Mouse (Mus musculus): ENCODE results near the gene Dgkh. TPM values are rescaled to one million over a fixed set of nuclear protein-coding genes. Genes with fewer than 3 reads are reported as not detected.

The Dgkh gene
- polyA plus RNA-seq, 1 experiment from 2014 or later = 1.8 TPM

DNA sequence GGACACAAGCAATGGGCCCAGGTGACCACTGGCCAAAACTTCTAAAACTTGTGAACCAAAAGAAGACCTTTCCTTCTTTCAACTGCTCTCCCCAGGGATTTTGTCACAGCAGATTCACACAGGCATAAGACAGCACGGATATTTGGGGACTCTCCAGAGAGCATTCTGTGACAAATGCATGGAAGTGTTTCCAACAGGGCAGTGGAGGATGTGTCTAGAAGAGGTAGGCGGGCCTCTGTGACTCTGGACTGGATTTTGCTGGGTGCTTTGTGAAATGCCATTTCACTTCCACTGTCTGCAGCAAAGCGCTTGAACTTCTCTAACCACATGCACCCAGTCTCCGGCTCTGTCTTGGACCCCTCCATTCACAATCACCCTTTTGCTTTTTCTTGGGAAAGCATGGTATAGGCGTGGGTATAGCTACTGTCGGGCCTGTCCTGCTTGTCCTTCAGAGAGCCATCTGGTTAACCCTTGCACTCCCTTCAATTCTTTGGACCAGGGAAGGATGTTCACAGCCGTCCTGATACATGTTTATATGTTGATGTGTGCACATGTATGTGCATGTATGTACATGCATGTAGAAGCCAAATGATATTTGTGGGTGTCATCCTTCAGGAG, 77.5 kb downstream of the Dgkh start:
- no peaks in the 10 kb centered on the region for H3K36me3 ChIP-seq (ENCODE audit: control insufficient read depth, insufficient read depth, low read length)
- no peak for ATAC-seq (ENCODE audit: low FRiP score)
- no peak overlapping the region for H3K4me2 ChIP-seq
- H3K4me1 ChIP-seq (ENCODE audit: control insufficient read depth, insufficient read depth, low read length) = no peaks in the 10 kb centered on the region
- no peak overlapping the region for H3K9ac ChIP-seq (ENCODE audit: low read length)
- 88% methylated on average over 7 of the region's 7 CpGs for WGBS
- no peaks in the 10 kb centered on the region for H3K9me3 ChIP-seq (ENCODE audit: control insufficient read depth, low read length)
- no peaks in the 10 kb centered on the region for H3K27me3 ChIP-seq (ENCODE audit: control insufficient read depth, insufficient read depth, low read length)
- no peak overlapping the region for H3K27ac ChIP-seq (ENCODE audit: low read depth, low read length)
- no peak overlapping the region for H3K4me3 ChIP-seq (ENCODE audit: low read depth, low read length)
- DNase-seq (ENCODE audit: low spot score, missing footprints) = no peak

DNA sequence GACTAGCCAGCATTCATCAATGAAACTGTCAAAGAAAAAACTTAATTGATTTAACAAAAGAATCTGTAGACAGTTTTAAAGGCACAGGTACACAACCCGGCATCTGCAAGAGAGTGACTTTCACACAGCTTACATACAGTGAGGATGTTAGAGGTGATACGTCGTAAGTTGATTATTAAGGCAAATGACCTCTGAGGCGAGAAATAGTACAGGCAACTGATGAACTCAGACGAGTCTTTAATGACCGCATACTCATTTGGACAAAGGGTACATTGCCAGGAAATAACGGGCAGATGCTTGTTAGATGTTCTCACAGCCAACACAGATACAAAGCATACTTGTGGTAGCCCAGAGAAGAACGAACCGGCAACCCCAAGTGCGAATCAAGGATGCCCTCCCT, 78.4 kb downstream of the Dgkh start:
- 86% methylated on average over 10 of the region's 10 CpGs for WGBS
- no peak for ATAC-seq (ENCODE audit: low FRiP score)
- Histone ChIP-seq H3K4me2 (no peak overlapping the region), H3K9me3 (ENCODE audit: control insufficient read depth, low read length) (no peaks in the 10 kb centered on the region), H3K4me1 (ENCODE audit: control insufficient read depth, insufficient read depth, low read length) (no peaks in the 10 kb centered on the region), H3K9ac (ENCODE audit: low read length) (no peak overlapping the region), H3K27ac (ENCODE audit: low read depth, low read length) (no peak overlapping the region), H3K4me3 (ENCODE audit: low read depth, low read length) (no peak overlapping the region), H3K36me3 (ENCODE audit: control insufficient read depth, insufficient read depth, low read length) (no peaks in the 10 kb centered on the region), H3K27me3 (ENCODE audit: control insufficient read depth, insufficient read depth, low read length) (no peaks in the 10 kb centered on the region)
- DNase-seq (ENCODE audit: low spot score, missing footprints) = no peak

GRCm38 (mm10) chr14:78653333-78653732, 79.2 kb downstream of the Dgkh start:
- WGBS = 93% methylated on average over 5 of the region's 5 CpGs
- H3K27me3 ChIP-seq (ENCODE audit: control insufficient read depth, insufficient read depth, low read length) = no peaks in the 10 kb centered on the region
- no peak for ATAC-seq (ENCODE audit: low FRiP score)

GRCm38 (mm10) chr14:78651696-78652095, 80.9 kb downstream of the Dgkh start:
- ATAC-seq (ENCODE audit: low FRiP score) (no peak), DNase-seq (ENCODE audit: low spot score, missing footprints) (no peak)
- Histone ChIP-seq H3K9me3 (ENCODE audit: control insufficient read depth, low read length) (no peaks in the 10 kb centered on the region), H3K4me3 (ENCODE audit: low read depth, low read length) (no peak overlapping the region), H3K4me2 (no peak overlapping the region), H3K4me1 (ENCODE audit: control insufficient read depth, insufficient read depth, low read length) (no peaks in the 10 kb centered on the region), H3K27ac (ENCODE audit: low read depth, low read length) (no peak overlapping the region), H3K36me3 (ENCODE audit: control insufficient read depth, insufficient read depth, low read length) (no peaks in the 10 kb centered on the region), H3K9ac (ENCODE audit: low read length) (no peak overlapping the region), H3K27me3 (ENCODE audit: control insufficient read depth, insufficient read depth, low read length) (no peaks in the 10 kb centered on the region)
- 80% methylated on average over 7 of the region's 7 CpGs for WGBS

More at GRCm38 (mm10) chr14:78653333-78653732, 79.2 kb downstream of the Dgkh start:
- Histone ChIP-seq H3K9me3 (ENCODE audit: control insufficient read depth, low read length) (no peaks in the 10 kb centered on the region), H3K9ac (ENCODE audit: low read length) (no peak overlapping the region), H3K4me2 (no peak overlapping the region), H3K4me1 (ENCODE audit: control insufficient read depth, insufficient read depth, low read length) (no peaks in the 10 kb centered on the region), H3K27ac (ENCODE audit: low read depth, low read length) (no peak overlapping the region), H3K4me3 (ENCODE audit: low read depth, low read length) (no peak overlapping the region), H3K36me3 (ENCODE audit: control insufficient read depth, insufficient read depth, low read length) (no peaks in the 10 kb centered on the region)
- no peak for DNase-seq (ENCODE audit: low spot score, missing footprints)

- no peak for ATAC-seq (ENCODE audit: low FRiP score)
- H3K27ac ChIP-seq (ENCODE audit: low read depth, low read length) = no peak overlapping the region
- H3K9ac ChIP-seq (ENCODE audit: low read length) = no peak overlapping the region
- no peaks in the 10 kb centered on the region for H3K4me1 ChIP-seq (ENCODE audit: control insufficient read depth, insufficient read depth, low read length)
- no peak overlapping the region for H3K4me2 ChIP-seq
- H3K36me3 ChIP-seq (ENCODE audit: control insufficient read depth, insufficient read depth, low read length) = no peaks in the 10 kb centered on the region
- H3K9me3 ChIP-seq (ENCODE audit: control insufficient read depth, low read length) = no peaks in the 10 kb centered on the region
- H3K27me3 ChIP-seq (ENCODE audit: control insufficient read depth, insufficient read depth, low read length) = no peaks in the 10 kb centered on the region
- H3K4me3 ChIP-seq (ENCODE audit: low read depth, low read length) = no peak overlapping the region
- WGBS = 82% methylated on average over 9 of the region's 9 CpGs
- DNase-seq (ENCODE audit: low spot score, missing footprints) = no peak
Observed at GRCm38 (mm10) chr14:78650379-78651095, 82.0 kb downstream of the Dgkh start.

DNA sequence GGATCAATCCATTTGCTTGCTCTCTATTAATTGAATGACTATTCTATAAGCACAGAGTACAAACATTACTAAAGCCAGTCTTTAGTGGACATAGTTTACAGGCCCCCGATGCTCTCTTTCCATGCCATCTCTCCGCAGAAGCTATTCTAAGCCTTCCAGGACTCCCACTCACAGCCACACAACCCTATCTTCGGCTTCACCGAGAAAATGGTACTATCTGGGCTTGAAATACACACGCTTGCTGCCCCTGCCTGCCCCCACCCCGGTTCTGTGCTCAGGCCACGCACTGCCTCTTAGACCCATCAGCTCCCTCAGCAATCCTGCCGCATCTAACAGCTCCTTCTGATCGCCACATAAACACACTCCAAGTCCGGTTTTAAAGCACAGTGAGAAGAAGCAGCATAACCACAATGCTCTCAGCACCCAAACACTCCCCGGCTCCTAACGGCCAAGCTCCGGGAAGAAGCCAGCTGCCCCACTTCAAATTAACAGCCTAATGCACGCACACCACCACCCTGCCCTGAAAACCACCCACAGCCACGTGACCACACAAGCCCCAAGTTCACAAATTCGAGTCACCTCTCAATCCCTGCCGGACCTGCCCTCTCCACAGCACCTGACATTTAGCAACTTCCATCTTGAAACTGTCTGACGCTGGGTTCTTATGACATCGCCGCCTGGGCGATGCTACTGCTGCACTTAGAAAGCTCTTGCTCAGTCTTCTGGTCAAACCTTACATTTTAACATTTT, 82.9 kb downstream of the Dgkh start:
- no peak overlapping the region for H3K27ac ChIP-seq (ENCODE audit: low read depth, low read length)
- no peaks in the 10 kb centered on the region for H3K4me1 ChIP-seq (ENCODE audit: control insufficient read depth, insufficient read depth, low read length)
- H3K36me3 ChIP-seq (ENCODE audit: control insufficient read depth, insufficient read depth, low read length) = no peaks in the 10 kb centered on the region
- ATAC-seq (ENCODE audit: low FRiP score) (no peak), DNase-seq (ENCODE audit: low spot score, missing footprints) (no peak)
- no peak overlapping the region for H3K4me3 ChIP-seq (ENCODE audit: low read depth, low read length)
- 93% methylated on average over 21 of the region's 21 CpGs for WGBS
- H3K4me2 ChIP-seq = no peak overlapping the region
- H3K27me3 ChIP-seq (ENCODE audit: control insufficient read depth, insufficient read depth, low read length) = no peaks in the 10 kb centered on the region
- no peaks in the 10 kb centered on the region for H3K9me3 ChIP-seq (ENCODE audit: control insufficient read depth, low read length)
- no peak overlapping the region for H3K9ac ChIP-seq (ENCODE audit: low read length)

- WGBS = 82% methylated on average over 3 of the region's 3 CpGs
- no peak for ATAC-seq (ENCODE audit: low FRiP score)
Observed at GRCm38 (mm10) chr14:78645622-78646021, 87.0 kb downstream of the Dgkh start.

DNA sequence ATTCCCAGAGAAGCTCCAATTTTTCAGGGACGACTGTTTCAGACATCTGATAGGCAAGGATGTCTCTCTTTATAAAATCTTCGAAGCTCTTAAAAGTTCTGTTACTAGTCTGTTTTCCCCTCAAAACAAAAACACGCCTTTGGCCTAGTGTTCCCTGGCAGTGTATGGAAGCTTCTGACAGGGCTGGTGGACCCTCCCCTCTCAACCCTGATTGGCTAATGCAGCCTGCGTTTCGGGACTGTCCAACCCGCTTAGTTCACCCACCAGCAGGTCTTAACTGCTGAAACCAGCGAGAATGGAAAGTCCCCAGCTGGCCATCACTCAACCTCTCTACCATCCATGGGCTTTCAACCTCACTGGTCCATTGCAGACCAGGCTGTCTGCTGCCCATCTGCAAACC, 91.3 kb downstream of the Dgkh start:
- no peaks in the 10 kb centered on the region for H3K27me3 ChIP-seq (ENCODE audit: control insufficient read depth, insufficient read depth, low read length)
- H3K9ac ChIP-seq (ENCODE audit: low read length) = no peak overlapping the region
- WGBS = 82% methylated on average over 7 of the region's 7 CpGs
- no peak overlapping the region for H3K27ac ChIP-seq (ENCODE audit: low read depth, low read length)
- no peak overlapping the region for H3K4me2 ChIP-seq
- ATAC-seq (ENCODE audit: low FRiP score) = no peak
- no peaks in the 10 kb centered on the region for H3K9me3 ChIP-seq (ENCODE audit: control insufficient read depth, low read length)
- H3K4me1 ChIP-seq (ENCODE audit: control insufficient read depth, insufficient read depth, low read length) = no peaks in the 10 kb centered on the region
- no peaks in the 10 kb centered on the region for H3K36me3 ChIP-seq (ENCODE audit: control insufficient read depth, insufficient read depth, low read length)
- no peak for DNase-seq (ENCODE audit: low spot score, missing footprints)
- H3K4me3 ChIP-seq (ENCODE audit: low read depth, low read length) = no peak overlapping the region

More at GRCm38 (mm10) chr14:78645622-78646021, 87.0 kb downstream of the Dgkh start:
- Histone ChIP-seq H3K4me1 (ENCODE audit: control insufficient read depth, insufficient read depth, low read length) (no peaks in the 10 kb centered on the region), H3K27me3 (ENCODE audit: control insufficient read depth, insufficient read depth, low read length) (no peaks in the 10 kb centered on the region), H3K36me3 (ENCODE audit: control insufficient read depth, insufficient read depth, low read length) (no peaks in the 10 kb centered on the region), H3K4me3 (ENCODE audit: low read depth, low read length) (no peak overlapping the region), H3K4me2 (no peak overlapping the region), H3K9ac (ENCODE audit: low read length) (no peak overlapping the region), H3K27ac (ENCODE audit: low read depth, low read length) (no peak overlapping the region), H3K9me3 (ENCODE audit: control insufficient read depth, low read length) (no peaks in the 10 kb centered on the region)
- no peak for DNase-seq (ENCODE audit: low spot score, missing footprints)

- no peaks in the 10 kb centered on the region for H3K9me3 ChIP-seq (ENCODE audit: control insufficient read depth, low read length)
- no peaks in the 10 kb centered on the region for H3K36me3 ChIP-seq (ENCODE audit: control insufficient read depth, insufficient read depth, low read length)
- H3K27ac ChIP-seq (ENCODE audit: low read depth, low read length) = no peak overlapping the region
- no peak overlapping the region for H3K9ac ChIP-seq (ENCODE audit: low read length)
- ATAC-seq (ENCODE audit: low FRiP score) = no peak
- H3K27me3 ChIP-seq (ENCODE audit: control insufficient read depth, insufficient read depth, low read length) = no peaks in the 10 kb centered on the region
- no peak overlapping the region for H3K4me2 ChIP-seq
- H3K4me3 ChIP-seq (ENCODE audit: low read depth, low read length) = no peak overlapping the region
- no peaks in the 10 kb centered on the region for H3K4me1 ChIP-seq (ENCODE audit: control insufficient read depth, insufficient read depth, low read length)
- 87% methylated on average over 5 of the region's 5 CpGs for WGBS
- DNase-seq (ENCODE audit: low spot score, missing footprints) = no peak
Observed at GRCm38 (mm10) chr14:78639691-78640090, 92.9 kb downstream of the Dgkh start.
